Mouse (Mus musculus) activated CD4-positive, CD25-positive, alpha-beta regulatory T cell (primary cell): ENCODE data around the gene Sephs1. TPM values are rescaled to one million over a fixed set of nuclear protein-coding genes. Genes with fewer than 3 reads are reported as not detected.

Experiments
- polyA plus RNA-seq, 2 experiments: library from polyadenylated mRNA; unstranded; fragments of 100-300 nt; shearing (Covaris generic); gene quantifications; one replicate each; pipeline ENCODE4 v1.2.1; 2017

Gene Sephs1
- polyA plus RNA-seq: 10 to 100 TPM; 36.0 to 39.0 TPM

GRCm38 (mm10) chr2:4881350-4882248 is at the start of gene Sephs1:
Gene Sephs1 (plus strand): TSS chr2:4881564.

GRCm38 (mm10) chr2:4918860-4919739 is 37.7 kb downstream of the Sephs1 start, which contains the start of gene Phyh:
Gene Phyh (plus strand): TSS chr2:4919019.

Other genes with a start within 250 kb of the Sephs1 start
- gene Prpf18, start 229.5 kb upstream of the Sephs1 start, polyA plus RNA-seq: 10 to 100 TPM; 60.6 to 93.7 TPM
- under 1 TPM in 1 of 2 experiments, not detected in 1; 0.11 TPM for gene Bend7, start 163.7 kb upstream of the Sephs1 start, polyA plus RNA-seq
- 10 to 100 TPM; 67.9 to 98.4 TPM for gene Phyh, start 37.5 kb downstream of the Sephs1 start, polyA plus RNA-seq
- gene Ucma, start 94.6 kb downstream of the Sephs1 start, polyA plus RNA-seq: not detected
- 1 to 10 TPM; 4.9 to 9.1 TPM for gene Mcm10, start 131.2 kb downstream of the Sephs1 start, polyA plus RNA-seq
- 1 to 10 TPM; 1.5 to 3.4 TPM for gene Optn, start 182.5 kb downstream of the Sephs1 start, polyA plus RNA-seq